Mouse (Mus musculus): ENCODE results near the gene Ska3.

The Ska3 gene

GRCm38 (mm10) chr14:57797551-57797950 is 28.4 kb downstream of the Ska3 start:
- DNase-seq (ENCODE audit: low spot score): peak; percentile 4

DNA sequence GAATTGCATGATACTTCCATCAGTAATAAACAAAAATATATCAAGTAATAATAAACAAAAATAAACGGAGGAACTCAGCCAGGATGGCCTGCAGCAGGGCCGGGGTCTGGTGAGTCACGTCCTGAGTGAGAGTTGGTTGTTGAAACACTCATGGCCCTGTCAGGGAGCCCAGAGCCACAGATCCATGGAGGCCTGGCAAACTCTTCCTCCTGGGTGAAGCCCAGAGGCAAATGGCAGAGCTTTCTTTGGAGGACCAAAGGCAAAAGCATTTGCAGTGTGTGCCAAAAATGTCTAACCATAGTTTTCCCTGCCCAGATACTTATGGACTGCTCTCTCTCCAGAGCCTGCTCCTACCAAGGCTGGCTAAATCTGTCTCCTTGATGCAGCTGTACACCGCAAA is 34.8 kb downstream of the Ska3 start:
- no peak for DNase-seq (ENCODE audit: low spot score)

GRCm38 (mm10) chr14:57789759-57790158 is 36.2 kb downstream of the Ska3 start:
- DNase-seq (ENCODE audit: low spot score): no peak

GRCm38 (mm10) chr14:57789311-57789710 is 36.7 kb downstream of the Ska3 start:
- no peak for DNase-seq (ENCODE audit: low spot score)

DNA sequence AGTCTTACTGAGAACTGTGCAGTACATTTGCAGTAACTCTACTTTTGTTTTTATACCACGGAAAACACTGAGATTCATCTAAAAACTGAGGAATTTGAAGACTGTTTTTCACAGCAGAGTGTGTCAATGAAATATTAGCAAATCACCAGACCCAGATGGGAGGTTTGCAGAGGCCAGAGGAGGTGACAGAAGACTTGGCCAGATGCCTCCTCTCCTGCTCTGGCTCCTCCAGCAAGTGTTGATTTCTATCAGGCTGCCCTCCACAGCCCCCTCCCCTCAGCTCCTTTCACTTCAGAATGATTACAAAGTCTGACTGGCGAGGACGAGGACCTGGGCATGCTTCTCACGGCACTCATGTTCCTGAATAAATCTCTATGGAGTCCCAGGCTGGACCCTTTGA is 38.6 kb downstream of the Ska3 start:
- no peak for DNase-seq (ENCODE audit: low spot score)

- no peak for DNase-seq (ENCODE audit: low spot score)
These were observed 53.7 kb downstream of the Ska3 start for GRCm38 (mm10) chr14:57772157-57772815.

DNA sequence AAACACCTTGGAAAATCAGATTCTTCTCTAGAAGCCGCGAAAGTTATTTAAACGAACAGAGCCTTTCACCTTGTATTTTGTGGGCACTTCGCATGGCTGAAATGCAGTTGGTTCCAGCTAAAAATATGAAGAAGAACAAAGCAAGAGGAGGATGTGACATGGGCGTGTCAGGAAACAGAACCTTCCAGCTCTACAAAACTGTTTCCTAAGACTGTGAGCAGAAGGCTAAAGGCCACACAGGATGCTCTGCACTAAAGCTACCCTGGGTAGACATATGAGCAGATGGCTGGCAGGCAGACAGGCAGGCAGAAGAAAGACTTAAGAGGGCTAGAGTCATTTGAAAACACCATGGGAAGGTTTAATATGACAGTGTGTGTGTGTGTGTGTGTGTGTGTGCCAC is 56.9 kb downstream of the Ska3 start:
- DNase-seq (ENCODE audit: low spot score): no peak

GRCm38 (mm10) chr14:57760447-57761412 is 65.3 kb downstream of the Ska3 start:
- no peak for DNase-seq (ENCODE audit: low spot score)

DNA sequence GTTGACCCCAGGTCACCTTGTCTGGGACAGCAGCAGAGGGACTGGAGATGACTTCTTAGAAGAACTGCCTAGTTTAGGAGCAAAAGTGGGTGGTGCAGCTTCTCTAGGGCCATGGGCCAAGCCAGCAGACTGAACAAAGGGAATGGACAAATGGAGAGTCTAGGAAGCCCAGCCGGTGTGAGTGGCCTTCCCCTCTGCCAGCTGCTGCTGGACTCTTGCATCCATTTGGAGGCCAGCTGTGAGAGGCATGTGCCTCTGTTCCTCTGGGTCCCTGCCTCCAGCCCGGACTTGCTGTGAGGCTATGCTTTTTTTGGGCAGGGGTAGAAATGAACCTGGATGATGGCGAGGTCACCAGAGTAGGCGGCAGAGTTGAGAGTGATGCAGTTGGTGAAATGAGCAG is 67.7 kb downstream of the Ska3 start, which contains the start of gene Lats2:
Gene Lats2, minus strand, starts transcription at position 152 of the 400 bp plus-strand sequence.
- DNase-seq (ENCODE audit: low spot score): no peak

Measured in ovary, postnatal 14 days (tissue).